Mouse (Mus musculus) CH12.LX (cell line): ENCODE measurements around the gene Flot1.

Source experiments
- BHLHE40 ChIP-seq: IDR thresholded peaks from 2 replicates; pipeline ENCODE4 v1.6.1; 2011; ENCODE audit warnings: mild to moderate bottlenecking, low read depth, low read length, improper control_type of control experiment
- CTCF ChIP-seq, 2 experiments: IDR thresholded peaks in 1 of 2; conservative IDR thresholded peaks in 1 of 2; 2 replicates each; pipeline ENCODE4 v1.5.1; 2011 to 2012; ENCODE audit warnings: low read depth in 2 of 2, low read length in 2 of 2, improper control_type of control experiment in 1 of 2, inconsistent platforms in 1 of 2, mild to moderate bottlenecking in 1 of 2, moderate library complexity in 1 of 2
- JUN ChIP-seq: IDR thresholded peaks from 2 replicates; pipeline ENCODE4 v1.6.1; 2011; ENCODE audit warnings: low read depth, mild to moderate bottlenecking, low read length, improper control_type of control experiment, moderate library complexity; ENCODE audit not compliant: insufficient read depth
- MYC ChIP-seq: IDR thresholded peaks from 2 replicates; pipeline ENCODE4 v1.6.1; 2011; ENCODE audit warnings: low read depth, mild to moderate bottlenecking, improper control_type of control experiment, low read length
- NELFE ChIP-seq: IDR thresholded peaks from 2 replicates; pipeline ENCODE4 v1.6.1; 2011; ENCODE audit warnings: low read depth, low read length, improper control_type of control experiment
- POLR2A ChIP-seq: IDR thresholded peaks from 2 replicates; pipeline ENCODE4 v1.6.1; 2011; ENCODE audit warnings: low read depth, mild to moderate bottlenecking, improper control_type of control experiment, low read length
- USF1 ChIP-seq: IDR thresholded peaks from 2 replicates; pipeline ENCODE4 v1.6.1; 2014; ENCODE audit warnings: low read depth, mild to moderate bottlenecking, inconsistent platforms, low read length, improper control_type of control experiment

- TF ChIP-seq JUN (no peak), NELFE (no peak), POLR2A (no peak), CTCF (conservative IDR thresholded peaks at IDR 0.05 in 1 of 2, IDR thresholded peaks at IDR 0.05 in 1 of 2; ENCODE audit: low read depth in 2 of 2, low read length in 2 of 2) (no peak), USF1 (no peak), MYC (no peak), BHLHE40 (no peak)
Observed at GRCm38 (mm10) chr17:35778965-35779364, 44.1 kb upstream of the Flot1 start.
